Mouse (Mus musculus) retina, postnatal 7 days (tissue): Measurements from ENCODE around the gene Rgs10.

Experiments
- DNase-seq: peaks from one replicate; pipeline ENCODE4 v3.0.0-alpha.2; 2012; ENCODE audit warnings: low read depth, low spot score

The Rgs10 gene

GRCm38 (mm10) chr7:128410708-128411413 lies 7.7 kb downstream of the Rgs10 start:
- no peak for DNase-seq

- no peak for DNase-seq
These were observed 10.3 kb downstream of the Rgs10 start for GRCm38 (mm10) chr7:128408265-128408664.

- DNase-seq = no peak
These were observed 14.6 kb downstream of the Rgs10 start for GRCm38 (mm10) chr7:128403988-128404387.

- no peak for DNase-seq
These were observed 15.0 kb downstream of the Rgs10 start for GRCm38 (mm10) chr7:128403586-128403985.

GRCm38 (mm10) chr7:128403128-128403527 lies 15.4 kb downstream of the Rgs10 start:
- DNase-seq = no peak

GRCm38 (mm10) chr7:128402577-128402976 lies 16.0 kb downstream of the Rgs10 start:
- no peak for DNase-seq

DNA sequence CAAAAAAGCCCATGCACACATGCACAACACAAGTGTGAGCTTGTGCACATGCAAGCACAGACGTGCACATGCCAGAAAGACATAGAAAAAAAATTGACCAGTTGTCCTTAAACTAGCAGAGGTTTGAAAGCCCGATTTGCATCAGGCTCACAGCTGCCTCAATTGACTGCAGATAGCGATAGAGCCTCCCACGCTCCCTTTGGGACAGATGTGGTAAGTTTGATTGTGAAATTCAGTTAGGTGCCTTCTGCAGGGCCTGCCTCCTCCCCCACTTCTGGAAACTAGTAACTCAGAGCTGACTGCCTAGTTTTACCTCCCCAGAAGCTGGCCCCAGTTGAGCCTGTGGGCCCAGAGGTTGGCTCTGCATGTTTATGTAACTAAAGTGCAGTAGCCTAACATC lies 19.9 kb downstream of the Rgs10 start:
- DNase-seq = no peak

- DNase-seq = no peak
These were observed 21.5 kb downstream of the Rgs10 start for GRCm38 (mm10) chr7:128397066-128397465.

GRCm38 (mm10) chr7:128393756-128394155 lies 24.8 kb downstream of the Rgs10 start:
- no peak for DNase-seq

- no peak for DNase-seq
These were observed 25.6 kb downstream of the Rgs10 start for GRCm38 (mm10) chr7:128392972-128393314.

DNA sequence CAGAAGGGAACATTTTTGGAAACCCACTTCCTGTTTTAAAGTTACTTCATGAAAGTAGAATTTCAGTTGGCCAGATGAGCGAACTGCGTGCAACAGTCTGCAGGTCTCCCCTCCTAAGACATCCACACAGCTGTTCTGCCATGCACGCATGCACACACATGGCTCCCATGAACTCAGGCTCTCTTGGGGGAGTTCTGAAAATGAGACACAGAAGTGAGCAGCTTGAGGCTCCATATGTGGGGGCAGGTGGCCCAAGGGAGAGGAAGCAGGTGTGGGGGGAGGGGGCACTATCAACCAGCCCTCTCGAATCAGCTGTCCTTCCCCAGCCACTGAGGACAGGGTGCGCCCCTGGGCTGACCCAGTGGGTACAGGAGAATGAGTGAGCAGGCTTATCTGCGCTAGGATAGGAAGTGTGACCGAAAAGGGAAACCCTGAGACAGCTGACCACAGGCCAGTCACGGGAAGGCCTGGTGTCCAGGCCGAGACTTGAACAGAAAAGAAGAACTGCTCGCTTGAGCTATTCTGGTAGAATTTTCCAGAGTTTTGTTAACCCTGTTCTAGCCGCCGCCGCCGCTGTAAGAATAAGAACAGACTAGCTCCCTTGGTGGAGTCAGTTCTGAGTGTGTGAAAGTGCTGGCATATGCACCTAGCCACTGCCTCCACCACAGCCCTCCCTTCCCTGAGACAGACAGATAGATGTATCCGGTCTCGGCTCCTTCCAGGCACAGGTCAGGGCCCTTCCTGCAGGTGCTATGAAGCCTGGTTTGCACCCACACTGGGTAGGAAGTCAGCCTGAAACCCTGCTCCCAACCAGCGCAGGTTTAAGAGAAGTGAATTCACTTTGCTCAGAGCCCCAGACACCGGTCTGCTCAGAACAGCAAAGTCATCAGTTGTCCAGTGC lies 26.2 kb downstream of the Rgs10 start:
- no peak for DNase-seq

- DNase-seq = no peak
These were observed 27.1 kb downstream of the Rgs10 start for GRCm38 (mm10) chr7:128391267-128392057.

GRCm38 (mm10) chr7:128388968-128389367 lies 29.6 kb downstream of the Rgs10 start:
- no peak for DNase-seq

DNA sequence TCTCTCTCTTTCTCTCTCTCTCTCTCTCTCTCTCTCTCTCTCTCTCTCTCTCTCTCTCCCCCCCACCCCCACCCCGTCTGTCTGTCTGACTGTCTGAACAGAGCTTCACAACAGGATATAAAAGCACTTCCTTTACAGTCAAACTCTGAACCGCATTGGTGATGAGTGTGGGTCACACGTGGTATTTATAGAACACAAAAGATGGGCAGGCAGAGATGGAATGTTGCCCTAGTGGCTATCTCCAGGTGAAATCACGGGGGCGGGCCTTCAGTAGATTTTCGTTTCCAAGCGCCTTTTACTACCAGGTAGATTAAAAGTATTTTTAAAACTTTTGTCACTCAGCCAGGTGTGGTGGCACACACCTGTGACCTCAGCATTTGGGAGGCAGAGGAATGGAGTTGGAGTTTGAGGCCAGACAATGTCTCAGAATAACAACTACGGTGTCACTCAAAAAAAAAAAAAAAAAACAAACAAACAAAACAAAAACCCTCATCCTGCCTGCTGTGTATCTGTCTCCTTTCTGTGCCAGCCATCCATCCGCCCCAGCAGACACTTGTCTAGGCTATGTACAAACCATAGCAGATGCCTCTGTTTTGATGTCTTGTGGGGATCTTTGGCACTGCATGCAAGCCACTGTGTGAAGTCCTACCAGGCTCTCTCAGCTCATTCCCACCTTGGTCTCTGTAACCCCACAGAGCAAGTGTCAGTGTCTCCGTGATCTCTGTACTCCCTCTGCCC lies 34.7 kb downstream of the Rgs10 start:
- DNase-seq = no peak

DNA sequence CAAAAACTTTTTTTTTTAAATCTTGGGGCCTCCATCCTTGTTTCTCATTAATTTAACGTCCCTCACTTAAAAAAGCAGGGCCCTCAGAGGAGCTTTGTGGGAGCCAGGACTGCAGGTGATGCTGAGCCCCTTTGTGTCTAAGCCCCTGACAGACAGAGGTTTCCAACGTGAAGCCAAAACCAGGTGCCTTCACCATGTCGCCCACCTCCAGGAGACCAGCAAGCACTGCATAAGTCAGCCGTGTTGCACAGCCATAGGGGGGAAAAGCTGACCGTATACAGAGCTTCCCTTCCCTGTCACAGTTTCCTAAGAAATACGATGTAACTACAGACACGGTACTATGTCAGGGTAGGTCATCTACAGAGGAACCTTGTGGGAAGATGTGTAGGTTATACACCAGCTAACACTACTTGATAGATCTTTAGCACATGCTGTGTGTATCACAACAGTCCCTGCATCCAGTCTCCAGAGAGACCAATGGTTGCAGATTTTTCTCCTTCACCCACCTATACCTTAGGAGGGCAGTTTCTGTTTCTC lies 35.3 kb downstream of the Rgs10 start:
- no peak for DNase-seq

- DNase-seq = no peak
These were observed 36.1 kb downstream of the Rgs10 start for GRCm38 (mm10) chr7:128382527-128382860.

DNA sequence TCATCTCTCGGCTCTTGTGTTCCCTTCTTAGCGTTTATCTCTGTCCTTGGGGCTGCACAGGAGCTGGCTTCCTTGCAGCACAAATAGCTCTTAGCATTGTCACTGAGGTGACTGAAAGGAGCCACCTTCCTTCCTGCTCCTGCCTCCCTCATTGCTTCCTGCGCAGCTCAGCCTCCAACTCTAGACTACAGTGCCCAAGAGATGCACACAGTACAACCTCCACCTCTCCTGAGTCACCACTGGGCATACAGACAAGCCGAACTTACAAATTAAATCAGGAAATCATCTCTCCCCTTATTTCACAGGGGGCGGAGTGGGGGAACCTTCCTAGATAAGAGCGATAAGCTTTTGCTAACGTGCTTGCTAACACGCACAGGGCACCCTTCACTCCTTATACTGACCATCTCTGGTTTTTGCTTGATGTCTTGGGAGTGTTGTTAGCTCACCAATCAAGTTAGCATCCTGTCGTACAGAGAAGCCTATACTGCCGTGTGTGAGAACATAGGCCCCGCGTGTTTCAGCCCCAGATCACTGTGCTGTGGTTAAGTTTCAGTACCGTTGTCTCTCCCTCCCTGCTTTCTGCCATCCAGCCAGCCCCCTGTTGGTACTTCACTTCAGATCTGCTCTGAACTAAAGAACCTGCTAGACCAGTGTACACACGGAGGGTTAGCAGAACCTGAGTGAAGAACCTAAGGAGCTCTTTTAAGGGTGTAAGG lies 36.6 kb downstream of the Rgs10 start:
- DNase-seq = no peak

DNA sequence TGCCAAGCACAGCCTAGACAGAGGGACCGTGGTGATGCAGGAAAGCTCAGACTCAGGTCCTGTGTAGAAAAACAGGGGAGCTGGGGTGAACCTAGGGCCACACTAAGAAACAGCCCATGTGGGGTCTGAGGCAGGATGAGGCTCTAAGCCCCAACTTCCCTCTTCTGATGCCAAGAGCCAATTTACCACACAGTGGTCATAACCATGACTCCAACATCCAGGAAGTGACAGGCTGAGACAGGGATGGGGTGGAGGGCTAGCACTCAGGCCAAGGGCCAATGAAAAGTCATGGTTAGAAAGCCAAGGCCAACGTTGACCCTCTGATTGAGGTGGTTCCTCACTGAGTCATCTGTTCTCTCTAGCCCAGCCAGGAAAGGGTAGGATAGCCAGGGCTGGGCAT lies 37.6 kb downstream of the Rgs10 start:
- no peak for DNase-seq

DNA sequence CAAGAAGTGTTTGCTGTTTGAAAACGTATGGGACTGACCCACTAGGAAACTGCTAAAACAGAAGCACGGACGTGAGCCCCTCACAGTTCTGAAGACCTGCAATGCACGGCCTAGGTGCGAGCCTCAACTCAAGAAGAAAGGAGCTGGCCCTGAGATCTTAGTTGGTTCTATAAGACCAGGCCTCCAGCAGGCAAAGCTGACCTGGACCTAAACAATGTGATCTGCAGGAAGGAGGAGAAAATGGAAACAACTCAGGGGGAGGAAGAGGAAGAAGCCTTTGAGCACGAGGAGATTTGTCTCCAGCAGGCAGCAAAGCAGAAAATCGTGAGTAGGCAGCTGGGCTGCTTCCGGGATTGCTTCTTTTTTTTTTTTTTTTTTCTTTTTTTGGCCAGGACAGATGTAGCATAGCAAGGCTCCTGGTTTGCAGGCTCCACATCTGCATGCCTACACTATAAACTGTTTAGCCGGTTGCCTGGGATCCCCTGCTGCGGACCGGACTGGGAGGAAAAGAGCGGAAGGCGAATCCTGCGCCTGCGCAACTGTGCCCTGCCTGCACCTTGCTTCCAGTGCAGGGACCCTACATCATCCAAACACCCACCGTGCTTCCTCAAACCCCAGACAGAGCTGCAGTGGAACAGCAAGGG lies 39.3 kb downstream of the Rgs10 start:
- DNase-seq = no peak

DNA sequence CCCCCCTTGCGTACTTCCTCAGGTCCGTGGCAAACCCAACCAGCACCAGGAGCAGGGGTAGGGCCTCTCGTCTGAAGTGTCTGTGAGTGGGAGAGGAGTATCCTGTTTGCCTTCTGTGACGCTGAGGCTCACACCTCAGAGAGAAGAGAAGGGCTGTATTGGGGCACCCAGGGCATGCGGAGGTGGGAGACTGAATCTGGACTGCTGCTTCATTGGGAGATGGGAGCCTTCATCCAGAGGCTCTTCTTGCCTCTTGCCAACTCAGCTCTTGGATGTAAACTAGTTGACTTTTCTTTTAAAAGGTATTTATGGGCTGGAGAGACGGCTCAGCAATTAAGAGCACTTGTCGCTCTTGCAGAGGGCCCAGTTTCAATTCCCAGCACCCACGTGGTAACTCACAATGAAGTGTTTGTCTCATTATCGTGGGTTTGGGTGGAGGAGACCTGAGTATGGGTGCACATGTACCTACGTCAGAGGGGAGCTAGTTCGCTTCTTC lies 42.3 kb downstream of the Rgs10 start:
- DNase-seq = no peak
